Mouse (Mus musculus): ENCODE measurements around the gene Tat. TPM values are rescaled to one million over a fixed set of nuclear protein-coding genes. Genes with fewer than 3 reads are reported as not detected.
A peak's percentile ranks its signal among the peaks of the same experiment; 100 is the strongest.

Gene Tat
- not detected for total RNA-seq (2021)
- long read RNA-seq, experiment 1 = 0 reads
- long read RNA-seq, experiment 2 = 0 reads

DNA sequence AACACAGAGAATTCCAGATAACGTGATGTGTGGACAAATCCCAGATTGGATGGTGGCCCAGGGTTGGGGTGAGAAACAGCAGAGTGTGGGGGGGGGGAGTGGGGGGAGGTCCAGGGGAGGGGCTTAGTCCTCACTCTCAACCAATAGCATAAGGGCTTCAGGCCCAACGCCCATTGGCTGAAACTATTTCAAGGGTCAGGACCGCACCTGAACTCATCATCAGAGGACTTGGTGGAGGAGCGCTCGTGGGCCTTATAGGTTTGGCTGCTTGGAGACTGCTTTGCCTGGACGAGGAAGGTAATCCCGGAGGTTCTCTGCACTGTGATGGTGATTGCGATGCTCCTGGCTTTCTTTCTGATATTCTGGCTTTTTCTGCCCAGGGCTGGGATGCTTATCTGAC is at the start of gene Tat:
Tat (plus strand) TSS at position 214 of the 400 bp plus-strand sequence.
- DNase-seq = no peak

DNA sequence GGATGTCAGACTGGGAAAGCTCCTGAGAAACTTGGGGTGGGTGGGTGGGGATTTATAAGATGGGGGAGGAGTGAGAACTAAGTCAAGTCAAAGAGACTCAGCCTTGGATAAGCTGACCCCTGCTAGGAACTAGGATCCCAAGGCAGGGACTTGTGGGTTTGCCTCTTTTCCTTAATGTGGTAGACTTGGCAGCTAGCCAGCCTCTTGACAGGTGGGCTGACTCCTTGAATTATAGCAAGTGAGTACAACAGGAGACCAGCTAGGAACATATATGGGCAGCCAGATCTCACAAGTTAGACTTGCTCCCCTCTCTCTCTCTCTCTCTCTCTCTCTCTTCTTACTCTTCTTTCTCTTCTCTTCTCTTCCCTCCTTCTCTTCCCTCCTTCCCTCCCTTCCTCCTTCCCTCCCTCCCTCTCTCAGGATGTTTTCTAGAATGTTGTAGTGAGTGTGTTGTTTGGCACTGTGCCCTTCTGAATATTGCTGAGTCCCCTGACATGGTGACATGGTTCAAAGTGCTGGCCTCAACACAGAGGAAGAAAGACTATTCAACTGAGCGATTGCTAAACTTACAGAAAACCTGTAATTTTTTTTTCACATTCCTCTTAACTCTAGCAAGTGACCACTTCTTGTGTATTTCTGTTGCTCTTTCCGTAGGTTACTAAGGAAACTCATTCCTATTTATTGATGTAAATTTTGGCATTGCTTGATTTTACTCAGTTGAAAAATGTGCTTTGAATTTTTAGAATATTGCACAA is 48.5 kb upstream of the Tat start:
- DNase-seq = no peak

DNA sequence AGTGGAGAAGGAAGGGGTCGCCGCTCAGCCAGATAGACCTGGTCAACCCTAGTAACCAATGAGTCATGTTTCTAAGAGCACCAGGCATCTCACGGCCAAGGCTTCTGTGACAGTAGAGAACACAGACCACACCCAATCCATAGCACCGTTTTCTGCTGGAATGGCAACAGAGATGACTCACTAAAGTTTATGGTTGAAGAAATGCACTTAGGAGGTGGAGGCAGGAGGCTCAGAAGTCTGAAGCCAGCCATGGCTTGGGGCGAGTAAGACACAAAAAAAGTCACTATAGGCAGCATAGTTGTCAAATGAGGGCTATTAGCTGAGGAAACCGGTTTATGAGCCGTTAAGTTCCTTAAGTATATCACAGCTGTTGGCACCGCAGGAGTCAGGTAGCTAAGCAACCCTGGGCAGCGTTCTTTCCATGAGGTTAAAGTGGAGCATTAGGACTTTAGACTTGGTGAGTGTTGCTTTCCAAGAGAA is 45.0 kb upstream of the Tat start:
- no peak for DNase-seq

DNA sequence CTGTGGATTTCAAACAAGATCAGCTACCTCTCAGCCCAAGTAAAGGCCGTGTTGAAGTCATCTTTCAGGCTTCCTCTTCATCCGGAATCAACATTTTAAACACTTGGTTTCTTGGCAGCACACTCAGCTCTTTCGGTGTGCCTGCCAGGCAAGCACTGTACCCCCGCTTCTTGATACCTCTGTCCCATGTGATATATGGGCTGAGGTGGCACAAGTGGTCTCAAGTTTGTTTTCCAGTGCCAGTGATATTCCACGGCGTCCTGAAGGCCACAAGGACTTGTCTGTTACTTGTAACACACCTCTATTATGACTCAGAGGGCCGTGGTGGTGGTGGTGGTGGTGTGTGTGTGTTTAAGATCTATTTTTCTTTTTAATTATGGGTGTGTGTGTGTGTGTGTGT is 44.5 kb upstream of the Tat start:
- DNase-seq = no peak

DNA sequence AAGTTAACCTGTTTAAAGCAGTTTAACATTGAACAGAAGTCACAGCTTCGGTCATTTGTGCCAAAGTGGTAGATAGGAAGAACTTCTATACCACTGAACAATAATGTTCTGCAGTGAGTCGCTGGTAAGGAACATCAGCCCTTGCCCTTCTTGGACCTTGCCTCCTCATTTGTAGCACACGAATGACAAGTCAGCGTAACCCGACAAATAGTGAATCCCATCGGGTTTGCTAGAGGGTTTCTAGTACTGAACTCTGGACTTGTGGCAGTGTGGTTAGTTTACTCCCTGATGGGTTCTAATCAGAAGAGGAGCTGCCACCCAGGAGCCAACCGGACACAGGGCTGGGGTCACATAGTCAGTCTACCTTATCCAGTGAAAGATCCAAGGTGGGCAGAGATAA is 44.0 kb upstream of the Tat start:
- no peak for DNase-seq

DNA sequence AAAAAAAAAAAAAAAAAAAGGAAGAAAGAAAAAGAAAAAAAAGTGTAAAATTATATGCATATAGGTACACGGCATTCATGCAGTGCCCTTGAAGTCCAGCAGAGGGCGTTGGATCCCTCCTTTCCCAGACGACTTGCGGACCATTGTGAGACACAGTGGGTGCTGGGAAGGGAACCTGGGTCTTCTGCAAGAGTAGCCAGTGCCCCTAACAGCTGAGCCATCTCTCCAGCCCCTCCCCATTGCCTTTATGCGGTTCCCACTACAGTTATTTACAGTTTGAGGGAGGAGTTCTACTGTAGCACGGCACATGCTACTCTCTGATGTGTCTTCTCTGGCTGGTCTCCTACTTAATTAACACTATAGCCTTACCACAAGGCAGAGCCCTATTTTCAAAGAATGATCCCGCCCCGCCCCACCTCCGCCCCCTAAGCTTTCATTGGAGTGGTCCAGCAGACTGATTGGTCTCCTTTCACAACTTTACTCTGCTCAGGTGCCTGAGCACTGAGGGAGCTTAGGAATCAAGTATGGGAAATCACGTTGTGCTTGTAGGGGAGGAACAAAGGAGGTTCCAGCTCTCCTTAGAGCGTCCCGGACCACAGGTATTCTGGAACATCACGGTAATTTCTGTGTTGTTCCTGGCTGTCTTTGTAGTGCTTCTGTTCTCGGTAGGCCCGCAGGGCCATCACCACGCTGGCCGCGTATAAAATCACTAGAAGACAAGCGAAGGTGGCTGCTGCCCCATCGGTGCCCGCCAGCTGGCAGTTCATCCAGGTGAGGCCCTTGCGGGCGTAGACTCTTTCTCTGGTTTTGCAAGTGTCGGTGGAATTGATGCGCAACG is 42.6 kb upstream of the Tat start:
- DNase-seq = no peak

DNA sequence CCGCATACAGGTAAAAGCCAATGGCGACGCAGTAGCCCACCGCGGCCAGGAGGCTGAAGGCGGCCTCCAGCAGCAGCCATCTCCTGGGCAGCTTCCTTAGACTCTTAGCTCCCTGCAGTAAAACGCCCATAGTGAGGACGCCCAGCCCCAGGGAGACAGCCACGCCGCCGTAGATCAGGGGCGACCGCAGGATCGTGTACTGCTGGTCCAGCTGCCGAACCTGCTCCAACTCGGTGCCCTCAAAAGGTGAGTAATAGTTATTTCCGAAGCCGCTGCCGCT is 42.0 kb upstream of the Tat start:
- no peak for DNase-seq

DNA sequence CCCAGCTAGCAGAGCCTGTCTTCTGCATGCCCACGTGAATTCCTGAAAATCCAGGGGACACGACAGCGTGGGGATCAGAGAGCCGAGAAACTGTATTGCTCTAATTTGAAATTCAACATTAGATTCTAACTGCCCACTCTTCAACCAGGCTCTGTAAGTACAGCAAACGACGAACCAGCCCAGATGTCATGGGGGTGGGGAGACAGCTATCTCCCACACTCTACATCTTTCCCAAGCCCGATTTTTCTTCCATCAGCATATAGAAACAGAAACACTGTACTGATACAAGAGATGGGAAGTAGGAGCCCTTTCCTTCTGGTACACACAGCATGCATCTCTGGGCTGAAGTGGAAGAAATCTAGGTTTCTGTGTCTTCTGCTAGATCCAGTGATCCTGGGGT is 38.1 kb upstream of the Tat start:
- no peak for DNase-seq

DNA sequence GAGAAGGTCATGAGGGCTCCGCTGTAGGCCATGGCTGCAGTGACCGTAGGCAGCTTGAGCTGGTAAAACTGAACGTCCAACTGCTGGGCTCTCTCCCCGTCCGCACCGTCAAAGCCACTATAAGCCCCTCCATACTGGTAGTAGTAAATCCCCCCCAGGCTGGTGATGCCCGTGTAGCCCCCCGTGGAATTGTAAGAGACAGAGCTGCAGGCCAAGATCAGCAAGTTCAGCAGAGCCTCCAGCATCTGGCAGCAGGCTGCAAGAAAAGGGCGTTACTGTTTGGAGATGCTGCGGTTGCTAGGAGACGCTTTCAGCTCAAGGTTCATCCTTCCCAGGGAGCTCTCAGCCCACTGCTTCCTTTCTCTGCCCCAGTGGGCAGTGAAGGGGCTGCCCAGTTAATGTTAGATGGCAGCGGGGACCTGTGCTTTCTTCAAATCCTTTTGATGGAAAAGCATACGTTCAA is 35.7 kb upstream of the Tat start:
- DNase-seq = peak; percentile 41

DNA sequence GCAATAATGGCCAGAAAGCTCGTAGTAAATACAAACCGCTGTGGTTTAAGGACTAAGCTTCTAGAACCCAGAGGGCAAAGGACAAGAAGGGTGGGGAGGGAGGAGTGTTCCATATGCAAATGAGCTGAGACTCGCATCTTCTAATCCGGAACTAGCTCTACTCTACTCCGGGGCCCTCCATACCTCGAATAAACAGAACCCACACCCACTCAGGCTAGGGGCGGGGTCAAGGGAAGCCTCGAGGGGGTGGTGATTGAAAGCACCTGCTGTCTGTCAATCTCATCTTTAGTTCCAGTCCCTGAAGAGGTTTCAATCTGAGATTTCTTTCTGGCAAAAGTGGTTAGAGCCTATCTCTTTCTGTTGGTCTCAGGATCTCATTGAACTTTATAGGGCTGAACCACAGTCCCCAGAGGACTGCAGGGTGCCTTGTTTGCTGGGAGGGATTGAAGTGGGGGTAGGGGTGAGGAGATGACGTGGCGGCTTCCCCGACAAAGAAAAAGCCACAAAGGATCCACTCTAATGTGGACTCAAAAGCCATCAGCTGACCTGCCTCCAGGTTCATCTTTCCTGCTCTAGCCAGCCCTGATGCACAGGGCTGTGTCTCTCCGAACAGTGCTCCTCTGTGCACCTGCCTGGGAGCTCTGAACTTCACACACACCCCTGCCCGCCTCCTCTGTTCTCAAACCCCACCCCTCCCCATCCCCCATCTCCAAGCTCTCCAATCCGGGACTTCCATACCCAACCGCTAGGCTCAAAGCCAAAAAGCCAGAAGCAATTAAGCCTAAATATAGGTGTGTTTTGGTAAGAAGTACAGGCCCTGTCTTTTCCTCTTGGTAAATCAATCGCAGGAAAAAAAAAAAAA is 32.8 kb upstream of the Tat start:
- no peak for DNase-seq

DNA sequence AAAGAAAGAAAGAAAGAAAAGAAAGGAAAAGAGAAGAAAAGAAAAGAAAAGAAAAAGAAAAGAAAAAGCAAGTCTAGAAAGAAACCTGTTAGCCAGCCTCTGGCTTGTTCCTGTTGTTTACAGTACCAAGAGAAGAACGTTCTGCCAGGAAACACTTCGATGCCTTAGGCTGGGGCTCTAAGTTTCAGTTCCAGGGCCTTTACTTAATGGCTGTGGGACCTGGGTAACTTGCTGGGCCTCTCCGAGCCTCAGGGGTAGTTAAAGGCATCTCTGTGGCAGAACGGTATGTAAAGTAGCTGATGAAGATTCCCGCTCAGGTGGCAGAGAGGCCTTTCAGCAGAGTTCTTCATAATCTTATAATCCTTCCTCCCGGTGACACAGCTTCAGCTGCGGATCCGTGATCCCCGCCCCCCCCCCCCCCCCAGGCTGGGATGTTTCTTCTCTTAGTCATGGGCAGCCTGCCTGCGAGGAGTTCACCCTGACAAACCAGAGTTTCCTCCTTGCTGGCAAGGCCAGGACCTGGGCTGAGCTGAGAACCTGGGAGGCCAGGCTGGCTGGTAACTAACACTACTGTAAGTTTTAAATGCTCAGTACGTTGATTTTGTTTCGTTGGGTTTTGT is 32.1 kb upstream of the Tat start:
- no peak for DNase-seq

DNA sequence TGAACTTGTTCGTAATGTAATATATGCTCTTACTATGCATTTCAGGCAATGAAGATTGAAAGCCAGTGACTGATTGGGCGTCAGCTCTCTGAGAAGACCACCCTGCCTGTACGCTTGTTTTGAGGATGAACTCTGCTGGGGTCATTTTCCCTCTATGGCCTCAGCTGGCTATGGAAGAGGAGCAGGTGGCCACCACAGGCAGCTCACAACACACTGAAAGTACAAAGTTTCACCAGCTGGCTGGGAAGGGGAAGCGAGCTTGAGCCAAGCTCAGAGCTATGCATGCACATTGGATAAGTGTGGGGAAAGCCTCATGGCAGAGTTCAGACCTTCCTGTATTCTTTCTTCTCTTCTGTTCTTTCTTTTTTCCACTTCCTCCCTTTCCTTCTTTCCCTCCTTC is 31.1 kb upstream of the Tat start:
- DNase-seq = no peak

DNA sequence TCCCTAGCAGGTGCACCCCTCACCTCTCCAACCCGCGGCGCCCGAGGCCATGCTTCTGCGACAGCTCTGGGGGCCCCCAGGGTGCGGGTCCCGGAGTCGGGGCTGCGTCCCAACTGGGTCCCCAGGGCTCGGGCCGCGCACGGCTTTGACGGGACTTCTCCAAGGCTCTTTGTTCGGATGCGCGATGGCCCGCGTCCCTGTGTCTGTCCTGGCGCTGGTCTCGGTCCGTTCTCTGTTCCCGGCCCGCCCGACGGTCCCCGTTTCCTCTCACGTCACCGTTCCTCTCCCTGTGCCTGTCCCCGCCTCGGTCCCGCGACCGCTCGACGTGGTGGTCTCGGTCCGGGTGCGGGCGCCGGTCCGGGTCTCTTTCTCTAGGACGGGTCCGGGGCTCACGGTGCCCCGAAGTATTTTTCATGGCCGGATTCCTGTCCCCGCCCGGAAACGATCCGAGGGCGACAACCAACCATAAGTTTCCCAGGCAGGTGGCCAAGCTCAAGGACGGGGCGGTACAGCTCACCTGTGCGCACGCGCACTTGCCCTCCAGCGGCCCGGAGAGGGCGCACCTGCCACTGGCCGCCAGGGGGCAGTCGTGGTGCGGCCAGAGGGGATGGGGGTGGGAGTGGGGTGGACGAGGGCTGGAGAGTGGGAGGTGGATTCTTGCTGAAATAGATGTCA is 28.4 kb upstream of the Tat start, which contains the start of gene Marveld3:
Marveld3 (minus strand) TSS at position 511 of the 675 bp plus-strand sequence.
- DNase-seq = no peak

DNA sequence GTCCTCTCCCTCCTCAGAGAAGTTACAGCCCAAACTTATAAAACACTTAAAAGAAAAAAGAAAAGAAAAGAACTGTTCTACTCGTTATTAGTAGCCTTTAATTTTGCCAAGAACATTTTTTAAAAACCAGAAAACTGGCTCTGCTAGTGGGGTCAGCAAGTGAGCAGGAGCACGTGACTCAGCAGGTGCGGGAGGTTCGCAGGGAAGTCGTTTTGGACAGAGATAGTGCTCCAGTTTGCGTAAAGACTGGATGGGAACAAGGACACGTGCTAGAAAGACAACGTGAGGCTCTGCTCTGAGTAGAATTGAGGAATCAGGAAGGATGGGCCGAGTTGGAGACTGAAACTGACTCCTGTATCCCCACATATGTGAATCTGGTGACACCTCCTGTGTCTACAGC is 27.3 kb upstream of the Tat start:
- no peak for DNase-seq

DNA sequence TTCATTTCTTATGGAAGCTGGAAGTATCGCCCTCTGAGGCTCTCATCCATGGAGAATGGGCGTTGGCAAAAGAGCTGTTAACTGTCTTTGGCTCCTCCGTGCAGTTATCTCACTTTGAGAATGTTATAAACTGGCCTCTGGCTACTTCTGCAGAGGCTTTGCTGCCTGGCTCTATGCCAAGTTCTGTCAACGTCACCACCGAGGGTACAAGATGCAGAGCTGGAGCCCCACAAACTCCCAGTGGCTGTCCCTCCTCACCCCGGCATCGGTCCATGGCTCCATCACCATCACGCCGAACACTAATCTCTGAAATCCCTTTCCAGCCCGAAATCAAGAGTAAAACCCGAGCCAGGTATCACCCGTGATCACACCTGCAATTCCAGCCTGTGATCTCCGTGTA is 26.8 kb upstream of the Tat start:
- no peak for DNase-seq

DNA sequence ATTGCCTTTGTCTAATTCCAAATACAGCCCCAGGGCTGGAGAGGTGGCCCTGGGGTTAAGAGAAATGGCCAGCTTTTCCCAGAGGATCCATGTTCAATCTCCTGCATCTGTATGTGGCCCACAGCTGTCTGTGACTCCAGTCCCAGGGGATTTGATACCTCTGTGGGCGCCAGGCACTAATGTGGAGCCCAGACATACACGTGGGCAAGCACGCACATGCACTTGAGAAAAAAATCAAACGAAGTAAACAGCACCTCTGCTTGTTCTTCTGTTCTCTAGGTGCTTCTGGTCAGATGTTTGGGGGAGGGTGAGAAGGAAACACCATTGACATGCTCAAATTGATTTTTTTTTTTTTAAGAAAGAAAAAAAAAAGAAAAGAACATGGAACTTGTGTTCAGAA is 26.1 kb upstream of the Tat start:
- DNase-seq = no peak

DNA sequence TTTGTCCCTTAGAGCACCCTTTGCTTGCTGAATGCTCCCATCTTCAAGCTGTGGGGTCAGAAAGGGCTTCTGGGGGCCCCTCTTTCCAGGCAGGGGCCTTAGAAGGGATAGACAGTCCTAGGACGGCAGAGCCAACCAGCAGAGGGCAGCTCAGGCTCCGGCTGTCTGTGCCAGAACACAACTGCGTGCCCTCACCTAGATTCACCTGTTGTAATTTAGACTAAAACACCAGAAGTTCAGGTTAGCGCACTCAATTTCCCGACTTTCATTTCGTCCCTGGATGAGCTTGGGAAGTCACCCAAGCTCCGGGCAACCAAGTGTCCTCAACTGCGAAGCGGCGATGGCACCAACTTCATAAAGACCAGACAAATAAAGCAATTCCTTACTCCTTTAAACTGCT is 21.4 kb upstream of the Tat start:
- DNase-seq = no peak

DNA sequence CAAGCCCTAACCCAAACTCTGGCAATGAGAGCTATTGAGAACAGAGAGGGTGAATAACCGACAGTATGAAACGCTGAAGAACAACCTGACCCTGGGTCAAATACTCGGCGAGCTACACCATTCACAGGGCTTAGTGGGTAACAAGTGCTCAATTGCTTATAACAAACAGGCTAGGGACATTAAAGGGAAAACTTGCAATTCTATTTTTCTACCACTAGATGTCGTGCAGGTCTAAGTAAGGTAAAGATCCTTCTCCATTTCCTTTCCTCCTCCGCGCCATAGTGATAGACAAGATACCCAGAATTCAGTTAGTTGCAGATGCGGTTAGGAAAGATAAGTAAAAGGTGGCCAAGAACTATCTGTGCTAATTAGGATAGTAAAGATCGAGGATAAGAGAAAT is 19.9 kb upstream of the Tat start:
- DNase-seq = no peak

DNA sequence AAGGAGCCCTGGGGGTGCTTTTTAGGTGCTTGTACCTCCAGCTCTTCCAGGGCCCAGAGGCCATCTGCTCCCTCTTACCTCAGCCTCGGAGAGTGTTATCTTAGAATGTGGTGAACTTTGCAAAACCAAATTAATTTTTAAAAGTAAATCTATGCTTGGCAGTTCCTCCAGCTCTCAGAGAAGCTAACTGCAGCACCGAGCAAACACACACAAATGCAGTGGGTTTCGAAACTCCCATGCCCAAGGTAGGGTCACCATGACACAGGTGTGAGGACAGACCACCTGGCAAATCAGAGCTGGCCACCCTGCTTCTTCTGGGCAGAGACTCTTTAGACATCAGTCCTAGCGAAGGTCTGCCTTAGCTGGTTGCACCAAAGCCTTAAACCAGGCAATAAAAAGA is 17.3 kb upstream of the Tat start:
- DNase-seq = no peak

DNA sequence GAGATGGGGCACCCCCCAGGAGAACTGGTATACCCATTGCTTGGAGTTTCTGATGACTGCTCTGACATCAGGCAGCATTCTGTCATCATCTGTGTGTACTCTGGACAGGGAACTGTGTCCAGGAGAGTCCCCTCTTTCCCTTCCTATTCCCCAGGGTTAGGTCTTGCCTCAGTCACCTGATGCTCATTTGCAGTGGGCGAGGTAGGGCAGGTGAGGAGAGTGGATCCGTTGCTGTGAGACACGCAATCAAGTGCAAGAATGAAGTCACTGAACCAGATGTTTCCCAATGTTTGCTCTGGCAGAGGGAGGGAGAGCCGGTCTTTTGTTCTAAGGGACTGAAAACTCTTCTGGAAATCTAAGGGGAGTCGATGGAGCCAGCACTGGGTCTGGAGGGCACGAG is 10.9 kb upstream of the Tat start:
- no peak for DNase-seq

DNA sequence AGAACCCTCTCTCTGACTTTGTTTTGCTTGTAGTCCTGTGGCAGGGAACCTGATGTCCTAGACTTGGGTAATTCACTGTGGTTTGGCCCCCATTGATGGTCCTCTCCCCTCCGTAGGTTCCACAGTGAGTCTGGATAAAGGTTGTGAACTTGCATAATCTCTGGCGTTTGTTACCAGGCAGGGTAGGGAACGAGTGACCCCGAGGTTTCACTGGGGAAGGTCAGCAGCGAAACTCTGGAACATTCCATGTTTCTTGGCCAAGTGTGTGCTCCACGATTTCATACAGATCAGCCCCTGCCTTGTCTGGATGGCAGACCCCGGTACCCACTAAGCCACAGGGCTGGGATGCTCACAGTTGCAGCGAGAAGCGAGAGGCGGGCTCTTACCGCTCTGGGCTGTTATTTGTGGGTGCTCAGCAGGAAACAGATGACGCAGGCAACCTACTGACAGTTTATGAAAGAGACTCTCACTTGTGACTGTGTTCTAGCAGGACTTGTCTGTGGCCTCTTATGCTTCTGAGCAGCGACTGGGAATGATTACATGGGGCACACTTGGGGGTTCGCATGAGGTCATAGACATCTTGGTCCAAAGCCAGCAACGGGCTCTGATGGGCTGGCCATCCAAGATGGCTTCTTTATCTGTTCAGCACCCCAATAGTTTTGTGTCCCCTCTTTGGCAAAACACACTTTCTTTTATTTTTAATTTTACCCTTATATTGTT is 7.7 kb upstream of the Tat start:
- no peak for DNase-seq

Data from gastrocnemius, postnatal 25 days (tissue).